Mouse (Mus musculus): ENCODE data around the gene Psmd6. TPM values are rescaled to one million over a fixed set of nuclear protein-coding genes. Genes with fewer than 3 reads are reported as not detected.

The Psmd6 gene
- total and polyA plus RNA-seq, 3 experiments, result 129 to 307 (median 244) TPM

DNA sequence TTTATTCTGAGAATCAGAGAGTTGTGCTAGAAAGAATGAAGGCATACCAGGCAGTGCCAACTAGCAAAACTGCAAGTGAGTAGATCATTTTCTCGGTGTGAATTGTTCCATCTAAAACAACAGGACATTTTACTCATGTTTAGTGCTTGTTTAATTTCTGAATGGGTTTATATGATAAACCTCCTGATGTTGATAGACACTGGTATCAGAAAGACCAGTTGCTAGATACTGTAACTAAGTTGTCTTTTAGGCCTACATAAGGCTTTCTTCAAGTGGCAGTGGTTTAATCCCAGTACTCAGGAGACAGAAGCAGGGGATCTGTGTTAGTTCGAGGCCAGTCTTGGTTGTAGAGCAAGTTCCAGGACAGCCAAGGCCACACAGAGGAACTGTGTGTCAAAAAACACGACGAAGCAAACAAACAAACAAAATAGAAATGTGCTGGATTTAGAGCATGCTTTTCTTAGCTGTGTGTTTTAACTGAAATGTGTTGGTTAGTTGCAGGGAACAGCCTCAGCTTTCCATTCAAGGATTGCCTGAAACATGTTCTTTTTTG lies 34.0 kb downstream of the Psmd6 start:
- in situ Hi-C loops (cut with MboI; ENCODE audit: low pct_ligation_motif_present, low pct_unique_long_range_greater_than_20kb, low sequenced_read_pairs) (no loop called here), dilution Hi-C loops (cut with MboI; ENCODE audit: extremely low pct_ligation_motif_present, extremely low pct_unique_long_range_greater_than_20kb, low sequenced_read_pairs) (no loop called here)
- Histone ChIP-seq H3K4me1 (ENCODE audit: control insufficient read depth in 1 of 2, insufficient read depth in 2 of 2) (peaks cover 0 to 18% of the 10 kb centered on the region in 2 experiments; a peak in 2 of 4 replicates), H3K27me3 (replicated peaks) (no peaks in the 10 kb centered on the region), H3K4me3 (replicated peaks in 1 of 3; ENCODE audit: low read depth in 2 of 3, low read length in 2 of 3, poor library complexity in 1 of 3) (no peak overlapping the region), H3K79me2 (replicated peaks; ENCODE audit: control insufficient read depth, extremely low read depth, insufficient read depth, poor library complexity, severe bottlenecking) (no peaks in the 10 kb centered on the region), H3K4me2 (ENCODE audit: insufficient read depth, low read depth, poor library complexity, severe bottlenecking) (no peak overlapping the region), H3K36me3 (replicated peaks in 1 of 2; ENCODE audit: control insufficient read depth in 1 of 2, insufficient read depth in 1 of 2, low read length in 1 of 2) (peaks cover 6 to 57% of the 10 kb centered on the region in 2 experiments), H3K27ac (ENCODE audit: insufficient read depth, low read depth) (no peak overlapping the region), H3K9me3 (replicated peaks; ENCODE audit: low read length) (peaks cover 11% of the 10 kb centered on the region), H3K9ac (ENCODE audit: insufficient read depth, low read depth) (no peak overlapping the region)
- no peak for DNase-seq (ENCODE audit: extremely low read depth)
- TF ChIP-seq BHLHE40 (IDR thresholded peaks at IDR 0.05; ENCODE audit: low read depth, low read length) (no peak), MYC (IDR thresholded peaks at IDR 0.05; ENCODE audit: low read depth, low read length) (no peak), MAZ (IDR thresholded peaks at IDR 0.05; ENCODE audit: low read depth, low read length) (no peak), EP300 (IDR thresholded peaks at IDR 0.05; ENCODE audit: low read length) (no peak), UBTF (IDR thresholded peaks at IDR 0.05; ENCODE audit: low read depth, low read length) (no peak), CHD2 (IDR thresholded peaks at IDR 0.05; ENCODE audit: low read length) (no peak), E2F4 (IDR thresholded peaks at IDR 0.05; ENCODE audit: insufficient replicate concordance, low read depth, low read length) (no peak), RAD21 (IDR thresholded peaks at IDR 0.05; ENCODE audit: low read depth, low read length) (no peak), USF2 (conservative IDR thresholded peaks at IDR 0.05; ENCODE audit: low read depth, low read length) (no peak), JUND (conservative IDR thresholded peaks at IDR 0.05; ENCODE audit: low read depth, low read length) (no peak), ZKSCAN1 (IDR thresholded peaks at IDR 0.05; ENCODE audit: borderline replicate concordance, low read depth, low read length) (no peak), CTCF (conservative IDR thresholded peaks at IDR 0.05 in 1 of 2, IDR thresholded peaks at IDR 0.05 in 1 of 2; ENCODE audit: low read depth in 2 of 2, low read length in 2 of 2) (no peak), ZNF384 (IDR thresholded peaks at IDR 0.05; ENCODE audit: low read depth, low read length) (no peak), RCOR1 (conservative IDR thresholded peaks at IDR 0.05; ENCODE audit: low read depth, low read length) (no peak), ELF1 (IDR thresholded peaks at IDR 0.05; ENCODE audit: low read depth, low read length) (no peak), MAX (IDR thresholded peaks at IDR 0.05; ENCODE audit: low read length) (no peak), POLR2A (IDR thresholded peaks at IDR 0.05; ENCODE audit: low read depth, low read length) (no peak), TBP (conservative IDR thresholded peaks at IDR 0.05; ENCODE audit: low read depth, low read length) (no peak)

- Histone ChIP-seq H3K27ac (ENCODE audit: insufficient read depth, low read depth) (no peak overlapping the region), H3K4me3 (replicated peaks in 1 of 3; ENCODE audit: low read depth in 2 of 3, low read length in 2 of 3, poor library complexity in 1 of 3) (no peak overlapping the region), H3K27me3 (replicated peaks) (no peaks in the 10 kb centered on the region), H3K9me3 (replicated peaks; ENCODE audit: low read length) (peaks cover 13% of the 10 kb centered on the region), H3K4me2 (ENCODE audit: insufficient read depth, low read depth, poor library complexity, severe bottlenecking) (no peak overlapping the region), H3K4me1 (ENCODE audit: control insufficient read depth in 1 of 2, insufficient read depth in 2 of 2) (peaks cover 0 to 18% of the 10 kb centered on the region in 2 experiments; a peak in 2 of 4 replicates), H3K36me3 (replicated peaks in 1 of 2; ENCODE audit: control insufficient read depth in 1 of 2, insufficient read depth in 1 of 2, low read length in 1 of 2) (peaks cover 0 to 37% of the 10 kb centered on the region in 2 experiments), H3K79me2 (replicated peaks; ENCODE audit: control insufficient read depth, extremely low read depth, insufficient read depth, poor library complexity, severe bottlenecking) (no peaks in the 10 kb centered on the region), H3K9ac (ENCODE audit: insufficient read depth, low read depth) (no peak overlapping the region)
- in situ Hi-C loops (cut with MboI; ENCODE audit: low pct_ligation_motif_present, low pct_unique_long_range_greater_than_20kb, low sequenced_read_pairs), result no loop called here
- DNase-seq (ENCODE audit: extremely low read depth), result no peak
- dilution Hi-C loops (cut with MboI; ENCODE audit: extremely low pct_ligation_motif_present, extremely low pct_unique_long_range_greater_than_20kb, low sequenced_read_pairs), result no loop called here
- no peak for TF ChIP-seq MAZ (IDR thresholded peaks at IDR 0.05; ENCODE audit: low read depth, low read length)
- TF ChIP-seq UBTF (IDR thresholded peaks at IDR 0.05; ENCODE audit: low read depth, low read length), result no peak
- TF ChIP-seq CTCF (conservative IDR thresholded peaks at IDR 0.05 in 1 of 2, IDR thresholded peaks at IDR 0.05 in 1 of 2; ENCODE audit: low read depth in 2 of 2, low read length in 2 of 2), result no peak
- no peak for TF ChIP-seq MEF2A (IDR thresholded peaks at IDR 0.05; ENCODE audit: borderline replicate concordance, low read depth, low read length)
- TF ChIP-seq POLR2AphosphoS2 (IDR thresholded peaks at IDR 0.05; ENCODE audit: low read depth, low read length), result no peak
- no peak for TF ChIP-seq TCF12 (IDR thresholded peaks at IDR 0.05; ENCODE audit: low read depth, low read length)
- no peak for TF ChIP-seq E2F4 (IDR thresholded peaks at IDR 0.05; ENCODE audit: insufficient replicate concordance, low read depth, low read length)
- TF ChIP-seq RCOR1 (conservative IDR thresholded peaks at IDR 0.05; ENCODE audit: low read depth, low read length), result no peak
These were observed 37.0 kb downstream of the Psmd6 start for GRCm38 (mm10) chr14:14083811-14084210.
